23 mouse cellular contexts compared by ENCODE assay signal in the genomic region with DNA sequence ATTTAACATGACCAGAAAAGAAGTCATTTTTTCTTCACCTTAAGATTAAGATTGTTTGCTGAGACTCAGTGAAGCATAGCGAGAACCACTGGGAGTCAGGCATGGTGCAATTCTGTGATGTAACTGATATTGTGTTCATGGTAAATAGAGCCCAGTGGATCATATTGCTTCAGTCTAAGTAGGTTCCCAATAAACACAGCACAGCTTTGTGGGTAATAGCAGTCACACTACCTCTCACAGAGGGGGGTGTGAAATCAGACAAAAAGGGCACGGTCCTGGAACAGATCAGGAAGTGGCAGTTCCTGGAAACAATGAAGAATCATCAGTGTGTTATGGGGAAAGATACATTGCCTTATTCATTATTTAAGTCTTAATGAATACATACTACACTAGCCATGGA.
DNase-seq lines count a peak whose midpoint lies in the region; ATAC-seq and TF ChIP-seq lines count a peak whose summit lies in the region.
"Had no signal": no experiment of that assay in that cellular context is flagged by ENCODE, and none has a peak within 500 bp of the region (broad histone marks: within the 10 kb centered on the region; RNA-seq: fewer than 3 reads in every experiment).

No protein-coding gene starts in this region.

- no peak overlapping the region for H3K4me3 ChIP-seq in kidney, embryonic 14.5 days (ENCODE audit: low read length)
- no peak overlapping the region for H3K4me3 ChIP-seq in liver, adult 2 months (ENCODE audit: insufficient read depth, low read depth, low read length)
- H3K4me3 ChIP-seq in forebrain, embryonic 12.5 days (replicated peaks): no peak overlapping the region
- H3K4me3 ChIP-seq: embryonic facial prominence, embryonic 15.5 days; erythroblast, embryonic 14.5 days; forebrain, embryonic 10.5 days; forebrain, embryonic 15.5 days; heart, adult 2 months; heart, embryonic 15.5 days; hindbrain, embryonic 10.5 days had no signal

- H3K36me3 ChIP-seq in kidney, embryonic 14.5 days (ENCODE audit: control insufficient read depth, insufficient read depth, low read length): no peaks in the 10 kb centered on the region
- H3K36me3 ChIP-seq in liver, adult 2 months (ENCODE audit: control insufficient read depth, insufficient read depth, low read length): no peaks in the 10 kb centered on the region
- H3K36me3 ChIP-seq in forebrain, embryonic 12.5 days (replicated peaks): no peaks in the 10 kb centered on the region
- H3K36me3 ChIP-seq: embryonic facial prominence, embryonic 15.5 days; forebrain, embryonic 10.5 days; forebrain, embryonic 15.5 days; heart, embryonic 15.5 days; hindbrain, embryonic 10.5 days had no signal

- no peaks in the 10 kb centered on the region for H3K9me3 ChIP-seq in kidney, embryonic 14.5 days (ENCODE audit: control insufficient read depth, low read length)
- H3K9me3 ChIP-seq in forebrain, embryonic 12.5 days: no peaks in the 10 kb centered on the region
- H3K9me3 ChIP-seq: embryonic facial prominence, embryonic 15.5 days; forebrain, embryonic 10.5 days; forebrain, embryonic 15.5 days; heart, embryonic 15.5 days; hindbrain, embryonic 10.5 days had no signal

- POLR2A ChIA-PET in Patski (lab: Charles Lee): no interaction called here

- WGBS in kidney, embryonic 14.5 days: 40% methylated on average over 2 of the region's 2 CpGs
- WGBS in liver, adult 2 months: 68% methylated on average over 2 of the region's 2 CpGs
- 72% methylated on average over 2 of the region's 2 CpGs for WGBS in forebrain, embryonic 12.5 days

- no peak overlapping the region for H3K27ac ChIP-seq in kidney, embryonic 14.5 days (ENCODE audit: low read depth, low read length)
- no peak overlapping the region for H3K27ac ChIP-seq in liver, adult 2 months (replicated peaks; ENCODE audit: insufficient read depth, low read depth, low read length)
- H3K27ac ChIP-seq in forebrain, embryonic 12.5 days: no peak overlapping the region
- H3K27ac ChIP-seq: embryonic facial prominence, embryonic 15.5 days; forebrain, embryonic 10.5 days; forebrain, embryonic 15.5 days; heart, adult 2 months; heart, embryonic 15.5 days; hindbrain, embryonic 10.5 days; hindbrain, embryonic 14.5 days had no signal

- TF ChIP-seq CTCF in liver, adult 2 months (IDR thresholded peaks at IDR 0.05; ENCODE audit: low read depth, low read length): no peak
- no peak for TF ChIP-seq CTCF in Patski (IDR thresholded peaks at IDR 0.05)

- no peaks in the 10 kb centered on the region for H3K79me2 ChIP-seq in liver, adult 2 months (ENCODE audit: control insufficient read depth, insufficient read depth, low read length)

- ATAC-seq in kidney, embryonic 14.5 days (ENCODE audit: low FRiP score, low TSS enrichment): peak; percentile 90; the same call in 1 of the 2 replicates
- ATAC-seq in Patski: peak; percentile 39
- ATAC-seq in megakaryocyte, adult 5-6 weeks (ENCODE audit: poor library complexity, severe bottlenecking): peak; percentile 69
- no peak for ATAC-seq in forebrain, embryonic 12.5 days (ENCODE audit: low FRiP score)
- ATAC-seq: activated CD4-positive, CD25-positive, alpha-beta regulatory T cell, adult 4 months; forebrain, embryonic 15.5 days had no signal

- H3K4me1 ChIP-seq in kidney, embryonic 14.5 days (ENCODE audit: control insufficient read depth, insufficient read depth, low read length): no peaks in the 10 kb centered on the region
- H3K4me1 ChIP-seq in liver, adult 2 months (ENCODE audit: control insufficient read depth, insufficient read depth, low read length): no peaks in the 10 kb centered on the region
- H3K4me1 ChIP-seq in forebrain, embryonic 12.5 days: no peaks in the 10 kb centered on the region
- H3K4me1 ChIP-seq: embryonic facial prominence, embryonic 15.5 days; forebrain, embryonic 10.5 days; forebrain, embryonic 15.5 days; heart, embryonic 15.5 days; hindbrain, embryonic 10.5 days had no signal

- CTCF ChIA-PET in Patski (lab: Charles Lee): interaction anchor here (0.7 kb wide), 1 partner anchor 19 kb away, joined by 3 read pairs; no protein-coding TSS in a partner anchor

- no peak for TF ChIP-seq POLR2A in liver, adult 2 months (IDR thresholded peaks at IDR 0.05; ENCODE audit: extremely low read depth, insufficient read depth, low read length)

- H3K9ac ChIP-seq in kidney, embryonic 14.5 days (ENCODE audit: low read depth, low read length): no peak overlapping the region
- H3K9ac ChIP-seq in liver, adult 2 months (ENCODE audit: low read depth, low read length): no peak overlapping the region
- no peak overlapping the region for H3K9ac ChIP-seq in forebrain, embryonic 12.5 days
- H3K9ac ChIP-seq: embryonic facial prominence, embryonic 15.5 days; forebrain, embryonic 15.5 days; heart, embryonic 15.5 days; hindbrain, embryonic 14.5 days had no signal

- no peak for DNase-seq in kidney, adult 11 months
- DNase-seq in liver, adult 2 months (ENCODE audit: extremely low read depth, low read depth, low spot score): peak; percentile 11
- DNase-seq in liver (no peak), Patski (ENCODE audit: low read depth, low spot score) (no peak)
- DNase-seq: adrenal gland, adult 2 months; adrenal gland, postnatal 25 days; cerebellum, adult 18-20 months; cerebellum, adult 9-11 months; cerebellum, postnatal 36 days; gastrocnemius, postnatal 10 days; heart, adult 2 months had no signal

- no peaks in the 10 kb centered on the region for H3K27me3 ChIP-seq in kidney, embryonic 14.5 days (ENCODE audit: control insufficient read depth, insufficient read depth, low read length)
- no peaks in the 10 kb centered on the region for H3K27me3 ChIP-seq in liver, adult 2 months (ENCODE audit: control insufficient read depth, insufficient read depth, low read length)
- H3K27me3 ChIP-seq in Patski: no peaks in the 10 kb centered on the region
- H3K27me3 ChIP-seq in forebrain, embryonic 12.5 days: no peaks in the 10 kb centered on the region
- H3K27me3 ChIP-seq: embryonic facial prominence, embryonic 15.5 days; forebrain, embryonic 15.5 days; heart, embryonic 15.5 days had no signal

- no peak overlapping the region for H3K4me2 ChIP-seq in kidney, embryonic 14.5 days (replicated peaks; ENCODE audit: low read depth, low read length)
- no peak overlapping the region for H3K4me2 ChIP-seq in forebrain, embryonic 12.5 days
- H3K4me2 ChIP-seq: embryonic facial prominence, embryonic 15.5 days; forebrain, embryonic 15.5 days; heart, embryonic 11.5 days; heart, embryonic 15.5 days; hindbrain, embryonic 14.5 days had no signal

- in situ Hi-C loops in Patski (cut with MboI; ENCODE audit: low pct_unique_long_range_greater_than_20kb): no loop called here
